Mouse (Mus musculus): ENCODE measurements around the gene Lyz2. TPM values are rescaled to one million over a fixed set of nuclear protein-coding genes. Genes with fewer than 3 reads are reported as not detected.

Lyz2 gene
- 24.2 and 36.9 TPM in 2 replicates for polyA plus RNA-seq (2012; rRNA removed; ENCODE audit: low replicate concordance)

DNA sequence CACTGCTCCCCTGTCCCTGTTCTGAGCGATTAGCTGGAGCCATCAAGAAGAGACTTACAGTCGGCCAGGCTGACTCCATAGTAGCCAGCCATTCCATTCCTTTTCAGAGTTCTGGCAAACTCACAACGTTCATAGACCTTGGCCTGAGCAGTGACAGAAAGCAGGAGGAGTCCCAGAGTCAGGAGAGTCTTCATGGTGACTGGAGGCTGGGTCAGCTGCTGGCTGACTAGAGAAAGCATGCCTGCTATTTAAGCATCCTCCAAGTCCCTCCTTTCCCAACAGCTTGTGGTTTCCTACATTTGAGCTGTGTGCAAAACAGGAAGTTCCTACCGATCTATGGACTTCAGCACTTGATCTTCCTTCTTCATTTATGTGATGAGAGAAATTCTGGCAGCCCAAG is at the start of gene Lyz2:
TSS of gene Lyz2 (minus strand) at position 273 of the 400 bp plus-strand sequence.

GRCm38 (mm10) chr10:117292671-117293070 is 10.6 kb upstream of the Lyz2 start, which contains the start of gene Lyz1:
Gene Lyz1 (minus strand): TSS chr10:117292868.

GRCm38 (mm10) chr10:117238603-117239002 is 43.5 kb downstream of the Lyz2 start, which contains the start of gene 9530003J23Rik:
Gene 9530003J23Rik (minus strand): TSS chr10:117238703.

Other genes starting within 250 kb of the Lyz2 start
- gene Lrrc10, start 237.0 kb downstream of the Lyz2 start, polyA plus RNA-seq (2012; rRNA removed; ENCODE audit: low replicate concordance) = not detected in 2 replicates
- gene Cct2, start 218.5 kb downstream of the Lyz2 start, polyA plus RNA-seq (2012; rRNA removed; ENCODE audit: low replicate concordance) = 16.4 and 17.2 TPM in 2 replicates
- gene Frs2, start 133.8 kb downstream of the Lyz2 start, polyA plus RNA-seq (2012; rRNA removed; ENCODE audit: low replicate concordance) = 2.4 and 2.8 TPM in 2 replicates
- gene Yeats4, start 57.8 kb downstream of the Lyz2 start, polyA plus RNA-seq (2012; rRNA removed; ENCODE audit: low replicate concordance) = 22.3 and 26.8 TPM in 2 replicates
- not detected in 2 replicates for gene 9530003J23Rik, start 43.6 kb downstream of the Lyz2 start, polyA plus RNA-seq (2012; rRNA removed; ENCODE audit: low replicate concordance)
- 570 and 1,587 TPM in 2 replicates for gene Lyz1, start 10.5 kb upstream of the Lyz2 start, polyA plus RNA-seq (2012; rRNA removed; ENCODE audit: low replicate concordance)
- gene Cpsf6, start 97.7 kb upstream of the Lyz2 start, polyA plus RNA-seq (2012; rRNA removed; ENCODE audit: low replicate concordance) = 27.4 and 33.8 TPM in 2 replicates